Mouse (Mus musculus) midbrain, postnatal 0 days (tissue): ENCODE results near the gene Prr5l. TPM values are rescaled to one million over a fixed set of nuclear protein-coding genes. Genes with fewer than 3 reads are reported as not detected.

Source experiments
- ATAC-seq: fragments of 200-750 bp; cut with Nextera tagmentation; 2 replicates; pipeline ENCODE4 v1.8.0; 2017; ENCODE audit warnings: moderate number of reproducible peaks, mild to moderate bottlenecking, moderate TSS enrichment, moderate library complexity; ENCODE audit not compliant: low FRiP score
- DNase-seq: peaks from one replicate; pipeline ENCODE4 v3.0.0-alpha.2; 2015; ENCODE audit warnings: low spot score
- H3K27ac ChIP-seq: fragments of 300-500 bp; sonication (generic); 2 replicates; pipeline ENCODE4 v1.5.1; 2014; ENCODE audit warnings: low read depth, mild to moderate bottlenecking, low read length, mixed read lengths
- H3K27me3 ChIP-seq: fragments of 300-500 bp; sonication (generic); 2 replicates; pipeline ENCODE4 v1.6.1; 2014; ENCODE audit warnings: low read length, control low read depth, mixed read lengths; ENCODE audit not compliant: insufficient read depth
- H3K36me3 ChIP-seq: fragments of 300-500 bp; sonication (generic); 2 replicates; pipeline ENCODE4 v1.6.1; 2014; ENCODE audit warnings: low read length, control low read depth, mixed read lengths; ENCODE audit not compliant: insufficient read depth
- H3K4me1 ChIP-seq: fragments of 300-500 bp; sonication (generic); 2 replicates; pipeline ENCODE4 v1.6.1; 2014; ENCODE audit warnings: mild to moderate bottlenecking, control low read depth, antibody characterized with exemption, low read length, mixed read lengths; ENCODE audit not compliant: insufficient read depth
- H3K4me2 ChIP-seq: fragments of 300-500 bp; sonication (generic); 2 replicates; pipeline ENCODE4 v1.6.1; 2014; ENCODE audit warnings: low read depth, mild to moderate bottlenecking, low read length, mixed read lengths; ENCODE audit not compliant: poor library complexity, severe bottlenecking
- H3K4me3 ChIP-seq: fragments of 300-500 bp; sonication (generic); 2 replicates; pipeline ENCODE4 v1.5.1; 2014; ENCODE audit warnings: low read depth, mild to moderate bottlenecking, low read length, moderate library complexity
- H3K9ac ChIP-seq: fragments of 300-500 bp; sonication (generic); replicated peaks from 2 replicates; pipeline ENCODE4 v1.6.1; 2014; ENCODE audit warnings: mild to moderate bottlenecking, low read length, moderate library complexity, mixed read lengths; ENCODE audit not compliant: poor library complexity, severe bottlenecking
- H3K9me3 ChIP-seq: fragments of 300-500 bp; sonication (generic); 2 replicates; pipeline ENCODE4 v1.6.1; 2016; ENCODE audit warnings: low read length, control low read depth
- CTCF ChIP-seq: IDR thresholded peaks from 2 replicates; pipeline ENCODE4 v1.5.1; 2016; ENCODE audit warnings: antibody characterized with exemption, mild to moderate bottlenecking
- WGBS: fragments of 180-500 bp; shearing (Covaris S2); extraction: QIAGEN DNeasy Blood & Tissue Kit; methylation state at CpG from one replicate; pipeline ENCODE4 v1.1.7; 2014; 5-methylcytosine and 5-hydroxymethylcytosine counted together
- polyA plus RNA-seq: library from polyadenylated mRNA; unstranded; fragments of >200 nt; fragmentation: Nextera tagmentation; extraction: Ambion mirVana; gene quantifications from 2 replicates; pipeline ENCODE4 v1.2.1, GENCODE M21; 2015
- total RNA-seq: library from RNA; depleted of rRNA; stranded (reverse); fragments of >200 nt; gene quantifications from 2 replicates; pipeline ENCODE4 v1.2.3, GENCODE M21; 2014

Gene Prr5l
- total and polyA plus RNA-seq, 2 experiments from 2014 or later = 2.7 to 4.0 TPM

GRCm38 (mm10) chr2:101827626-101828025, 55.2 kb downstream of the Prr5l start:
- 65% methylated on average over 5 of the region's 5 CpGs for WGBS

GRCm38 (mm10) chr2:101826950-101827600, 55.8 kb downstream of the Prr5l start:
- no peak for ATAC-seq
- 85% methylated on average over 3 of the region's 3 CpGs for WGBS
- H3K27ac ChIP-seq = no peak overlapping the region; the same call in 1 of the 2 replicates
- H3K9ac ChIP-seq = no peak overlapping the region
- H3K4me2 ChIP-seq = no peak overlapping the region
- no peaks in the 10 kb centered on the region for H3K27me3 ChIP-seq
- no peaks in the 10 kb centered on the region for H3K9me3 ChIP-seq
- H3K4me1 ChIP-seq = no peaks in the 10 kb centered on the region
- no peaks in the 10 kb centered on the region for H3K36me3 ChIP-seq
- TF ChIP-seq CTCF = no peak
- H3K4me3 ChIP-seq = no peak overlapping the region
- DNase-seq = no peak

More at GRCm38 (mm10) chr2:101827626-101828025, 55.2 kb downstream of the Prr5l start:
- Histone ChIP-seq H3K27me3 (no peaks in the 10 kb centered on the region), H3K9ac (no peak overlapping the region), H3K4me2 (no peak overlapping the region), H3K27ac (no peak overlapping the region), H3K36me3 (no peaks in the 10 kb centered on the region), H3K9me3 (no peaks in the 10 kb centered on the region), H3K4me1 (no peaks in the 10 kb centered on the region), H3K4me3 (no peak overlapping the region)
- ATAC-seq = no peak
- DNase-seq = no peak
- TF ChIP-seq CTCF = no peak

GRCm38 (mm10) chr2:101826186-101826707, 56.6 kb downstream of the Prr5l start:
- DNase-seq = no peak
- Histone ChIP-seq H3K9me3 (no peaks in the 10 kb centered on the region), H3K4me3 (no peak overlapping the region), H3K27ac (no peak overlapping the region), H3K4me2 (no peak overlapping the region), H3K4me1 (no peaks in the 10 kb centered on the region), H3K36me3 (no peaks in the 10 kb centered on the region), H3K9ac (no peak overlapping the region), H3K27me3 (no peaks in the 10 kb centered on the region)
- no peak for TF ChIP-seq CTCF
- 72% methylated on average over 2 of the region's 2 CpGs for WGBS
- ATAC-seq = no peak

- no peak for ATAC-seq
- Histone ChIP-seq H3K27ac (no peak overlapping the region), H3K4me3 (no peak overlapping the region), H3K4me1 (no peaks in the 10 kb centered on the region), H3K36me3 (no peaks in the 10 kb centered on the region), H3K27me3 (no peaks in the 10 kb centered on the region), H3K9ac (no peak overlapping the region), H3K4me2 (no peak overlapping the region), H3K9me3 (no peaks in the 10 kb centered on the region)
- TF ChIP-seq CTCF = no peak
- 86% methylated on average over 9 of the region's 9 CpGs for WGBS
- DNase-seq = no peak
These were observed 57.4 kb downstream of the Prr5l start for GRCm38 (mm10) chr2:101825226-101826120.

DNA sequence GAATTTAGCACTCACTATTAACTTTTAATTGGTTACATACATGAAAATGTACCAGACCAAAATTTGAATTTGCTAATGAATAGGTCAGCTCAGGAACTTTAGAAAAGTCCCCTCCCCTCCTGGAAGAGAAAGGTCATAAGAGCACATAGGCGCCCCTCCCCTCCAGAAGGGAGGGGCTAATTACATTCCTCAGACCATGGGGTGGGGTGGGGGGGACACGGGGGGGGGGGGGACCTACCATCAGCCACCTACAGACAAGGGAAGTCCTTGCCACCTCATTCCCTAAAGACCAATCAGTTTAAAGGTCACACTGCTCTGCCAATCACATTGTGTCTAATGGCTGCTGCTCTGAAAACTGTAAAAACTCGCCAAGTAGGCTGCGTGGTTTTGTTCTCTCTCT, 59.0 kb downstream of the Prr5l start:
- ATAC-seq (no peak), DNase-seq (no peak)
- no peak overlapping the region for H3K4me2 ChIP-seq
- no peaks in the 10 kb centered on the region for H3K4me1 ChIP-seq
- H3K9ac ChIP-seq = no peak overlapping the region
- no peaks in the 10 kb centered on the region for H3K36me3 ChIP-seq
- TF ChIP-seq CTCF = no peak
- WGBS = 82% methylated on average over 2 of the region's 4 CpGs
- no peaks in the 10 kb centered on the region for H3K9me3 ChIP-seq
- H3K27me3 ChIP-seq = no peaks in the 10 kb centered on the region
- H3K4me3 ChIP-seq = no peak overlapping the region
- H3K27ac ChIP-seq = no peak overlapping the region

- Histone ChIP-seq H3K4me1 (no peaks in the 10 kb centered on the region), H3K4me3 (no peak overlapping the region), H3K9me3 (no peaks in the 10 kb centered on the region), H3K9ac (no peak overlapping the region), H3K4me2 (no peak overlapping the region), H3K27ac (no peak overlapping the region), H3K36me3 (no peaks in the 10 kb centered on the region), H3K27me3 (no peaks in the 10 kb centered on the region)
- WGBS = 76% methylated on average over 13 of the region's 13 CpGs
- DNase-seq (no peak), ATAC-seq (no peak)
- TF ChIP-seq CTCF = no peak
These were observed 60.0 kb downstream of the Prr5l start for GRCm38 (mm10) chr2:101822785-101823184.
